Mouse (Mus musculus) thymus, postnatal 25 days (tissue): ENCODE measurements around the gene Pds5a.

ENCODE experiments used
- DNase-seq: peaks from one replicate; pipeline ENCODE4 v3.0.0; 2022

Gene Pds5a

DNA sequence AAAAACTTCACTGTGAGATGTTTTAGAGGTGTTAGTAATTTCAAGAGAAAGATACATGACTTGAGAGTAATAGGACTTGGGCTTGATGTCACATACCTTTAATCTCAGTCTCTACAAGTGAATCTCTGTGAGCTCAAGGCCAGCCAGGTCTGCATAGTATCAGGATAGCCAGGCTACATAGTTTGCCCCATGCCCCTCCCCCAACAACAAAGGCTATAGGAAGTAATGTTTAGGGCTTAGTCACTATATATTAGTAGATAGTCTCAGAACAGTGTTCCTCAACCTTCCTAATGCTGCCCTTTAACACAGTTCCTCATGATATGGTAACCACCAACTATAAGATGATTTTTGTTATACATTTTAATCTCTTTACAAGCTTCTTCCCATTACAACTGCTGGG lies 141.0 kb downstream of the Pds5a start:
- no peak for DNase-seq
